Mouse (Mus musculus) macrophage (primary cell): Measurements from ENCODE around the gene Hs3st6. TPM values are rescaled to one million over a fixed set of nuclear protein-coding genes. Genes with fewer than 3 reads are reported as not detected.
"Not testable (repeated sequence)": the region's sequence is repeated elsewhere in the genome, so short reads cannot be mapped to it uniquely, and the experiment has no call there.

Experiments used
- H3K27ac ChIP-seq: fragments of 350-480 bp; formaldehyde crosslinking; 2 replicates; pipeline ENCODE4 v1.9.0; 2021
- H3K36me3 ChIP-seq: fragments of 350-480 bp; formaldehyde crosslinking; 2 replicates; pipeline ENCODE4 v1.9.0; 2021; ENCODE audit errors: inconsistent target
- H3K4me3 ChIP-seq: fragments of 350-480 bp; formaldehyde crosslinking; 2 replicates; pipeline ENCODE4 v1.9.0; 2021; ENCODE audit errors: inconsistent target
- H3K79me2 ChIP-seq: fragments of 350-480 bp; formaldehyde crosslinking; 2 replicates; pipeline ENCODE4 v1.9.0; 2021; ENCODE audit errors: inconsistent target
- WGBS: methylation state at CpG from one replicate; pipeline ENCODE4 v1.1.7; 2026; ENCODE audit warnings: inconsistent platforms; ENCODE audit not compliant: missing documents; 5-methylcytosine and 5-hydroxymethylcytosine counted together
- polyA plus RNA-seq: library from polyadenylated mRNA; stranded (reverse); fragments of 250-400 nt; gene quantifications from 3 replicates; pipeline ENCODE4 v1.2.4, GENCODE M21; 2018; ENCODE audit warnings: inconsistent platforms
- total RNA-seq, 78 experiments: library from RNA; depleted of rRNA; stranded (reverse); fragments of 250-400 nt; gene quantifications; 1 replicate in 9 of 78; 2 replicates in 24 of 78; 3 replicates in 43 of 78; 4 replicates in 2 of 78; pipeline ENCODE4 v1.2.4; 2018; ENCODE audit warnings: inconsistent platforms in 56 of 78

Gene Hs3st6
- total RNA-seq (2018; cell fraction: chromatin; rRNA removed): under 1 TPM in 1 of 26 experiments, not detected in 25; 0.80 TPM
- under 1 TPM in 1 of 26 experiments, not detected in 25; 0.10 TPM for total RNA-seq (2018; cell fraction: cytosol; rRNA removed)
- total RNA-seq (2018; cell fraction: nucleus; rRNA removed): not detected
- not detected in 3 replicates for polyA plus RNA-seq

DNA sequence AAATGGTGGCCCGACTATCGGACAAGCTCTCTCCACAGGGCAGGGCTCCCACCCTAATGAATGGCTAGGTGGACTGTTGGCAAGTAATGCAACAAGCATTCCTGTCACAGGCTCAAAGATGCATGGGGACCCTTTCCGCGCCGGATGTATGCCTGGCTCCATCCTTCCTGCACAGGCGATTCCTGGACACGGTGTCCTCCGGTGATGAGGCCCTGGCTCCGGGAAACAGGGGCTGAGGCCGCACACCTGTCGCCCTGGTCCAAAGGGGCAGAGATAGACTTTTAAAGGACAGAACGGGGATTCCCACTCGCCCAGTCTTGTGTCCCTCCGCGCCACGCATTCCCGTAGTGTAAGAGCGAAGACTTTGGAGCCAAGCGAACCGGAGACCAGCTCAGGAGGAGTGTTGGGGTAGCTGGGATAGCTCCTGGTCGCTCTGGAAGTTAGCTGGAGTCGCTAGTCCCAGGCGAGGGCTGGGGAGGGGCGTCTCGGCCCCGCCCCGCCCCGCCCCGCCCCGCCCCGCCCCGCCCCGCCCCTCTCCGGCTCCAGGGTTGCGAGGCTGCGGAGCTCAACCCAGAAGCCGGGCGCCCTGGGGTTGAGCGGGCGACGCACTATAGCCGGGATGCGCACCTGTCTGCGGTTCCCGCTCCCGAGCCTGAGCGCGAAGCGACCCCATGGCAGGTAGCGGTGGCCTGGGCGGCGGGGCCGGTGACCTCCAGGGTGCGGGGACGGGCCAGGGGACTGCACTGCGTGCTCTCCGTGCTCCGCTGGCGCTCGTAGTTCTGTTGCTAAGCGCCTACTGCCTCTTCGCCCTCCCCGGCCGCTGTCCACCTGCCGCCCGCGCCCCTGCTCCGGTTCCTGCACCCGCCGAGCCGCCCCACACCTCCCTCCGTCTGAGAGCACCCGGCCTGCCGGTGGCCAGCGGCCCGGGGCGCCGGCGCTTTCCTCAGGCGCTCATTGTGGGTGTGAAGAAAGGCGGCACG lies at the start of gene Hs3st6:
TSS of gene Hs3st6 (plus strand) at position 574 of the 980 bp plus-strand sequence.
- Histone ChIP-seq H3K79me2 (no peaks in the 10 kb centered on the region), H3K4me3 (no peak within 1 kb of the TSS; the same call in 1 of the 2 replicates), H3K27ac (no peak within 1 kb of the TSS), H3K36me3 (no peaks in the 10 kb centered on the region)
- 2% methylated on average over 82 of the region's 82 CpGs for WGBS

DNA sequence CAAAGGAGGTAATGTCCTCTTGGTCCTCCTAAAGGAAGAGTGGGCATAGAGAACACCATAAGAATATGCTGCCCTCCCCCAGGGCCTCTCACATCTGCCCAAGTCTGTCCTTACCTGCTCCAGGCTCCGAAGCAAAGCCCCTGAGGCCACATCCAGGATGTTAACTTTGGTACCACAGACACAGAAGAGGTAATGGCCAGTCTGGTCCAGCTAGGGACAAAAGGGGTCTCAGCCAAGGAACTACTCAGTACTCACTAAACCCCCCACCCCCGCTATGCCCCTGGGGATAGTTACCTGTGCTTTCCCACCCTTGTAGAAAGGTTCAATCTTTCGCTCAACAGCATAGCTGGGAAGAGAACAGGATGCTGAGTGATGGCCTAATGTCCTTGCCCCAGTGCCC lies 47.0 kb upstream of the Hs3st6 start:
- Histone ChIP-seq H3K79me2 (peaks cover 17% of the 10 kb centered on the region; the same call in 1 of the 2 replicates), H3K4me3 (no peak overlapping the region), H3K27ac (no peak overlapping the region), H3K36me3 (peaks cover 25% of the 10 kb centered on the region; the same call in 1 of the 2 replicates)
- WGBS: 88% methylated on average over 3 of the region's 3 CpGs

DNA sequence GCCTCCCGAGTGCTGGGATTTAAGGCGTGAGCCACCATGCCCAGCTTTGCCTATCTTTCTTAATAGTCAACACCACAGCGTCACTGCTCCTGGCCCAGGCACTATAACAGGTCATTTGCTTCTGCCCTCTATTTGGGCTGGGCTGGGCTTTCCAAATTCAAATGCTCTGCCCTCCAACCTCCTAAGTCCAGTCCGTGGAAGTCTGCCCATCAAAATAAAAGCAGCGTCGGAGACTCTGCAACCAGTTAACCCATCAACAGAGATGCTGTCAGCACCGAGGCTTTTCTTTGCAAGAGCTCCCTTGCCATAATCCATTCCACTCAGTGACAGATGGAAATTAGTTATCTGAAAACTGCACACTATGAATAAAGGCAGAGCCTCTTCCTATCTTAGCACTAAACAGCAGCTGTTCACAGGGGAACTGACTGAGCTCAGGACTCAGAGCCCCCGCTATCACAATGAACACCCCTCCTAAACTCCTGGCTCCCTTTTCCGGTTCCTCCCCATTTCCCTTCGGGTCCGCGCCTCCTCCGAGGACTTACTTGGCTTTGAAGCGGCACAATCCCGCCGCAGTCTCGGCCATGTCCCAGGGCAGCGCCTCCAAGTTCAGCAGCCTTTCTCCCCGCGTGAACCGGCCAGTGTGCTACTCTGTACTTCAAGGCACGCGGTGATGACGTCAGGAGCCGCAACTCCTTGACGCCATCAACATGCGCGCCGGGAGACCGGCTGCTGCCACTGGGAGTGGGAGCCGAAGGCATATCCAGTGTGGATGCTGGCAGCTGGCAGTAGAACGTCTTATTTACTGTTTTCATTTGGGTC lies 45.6 kb upstream of the Hs3st6 start, which contains the start of gene Tbl3:
TSS of gene Tbl3 (minus strand) at position 679 of the 819 bp plus-strand sequence.
- Histone ChIP-seq H3K4me3 (peak within 1 kb of the TSS; percentile 91), H3K36me3 (peaks cover 12% of the 10 kb centered on the region; the same call in 1 of the 2 replicates), H3K79me2 (peaks cover 17% of the 10 kb centered on the region; the same call in 1 of the 2 replicates), H3K27ac (peak within 1 kb of the TSS; percentile 51)
- WGBS: 3% methylated on average over 32 of the region's 32 CpGs

DNA sequence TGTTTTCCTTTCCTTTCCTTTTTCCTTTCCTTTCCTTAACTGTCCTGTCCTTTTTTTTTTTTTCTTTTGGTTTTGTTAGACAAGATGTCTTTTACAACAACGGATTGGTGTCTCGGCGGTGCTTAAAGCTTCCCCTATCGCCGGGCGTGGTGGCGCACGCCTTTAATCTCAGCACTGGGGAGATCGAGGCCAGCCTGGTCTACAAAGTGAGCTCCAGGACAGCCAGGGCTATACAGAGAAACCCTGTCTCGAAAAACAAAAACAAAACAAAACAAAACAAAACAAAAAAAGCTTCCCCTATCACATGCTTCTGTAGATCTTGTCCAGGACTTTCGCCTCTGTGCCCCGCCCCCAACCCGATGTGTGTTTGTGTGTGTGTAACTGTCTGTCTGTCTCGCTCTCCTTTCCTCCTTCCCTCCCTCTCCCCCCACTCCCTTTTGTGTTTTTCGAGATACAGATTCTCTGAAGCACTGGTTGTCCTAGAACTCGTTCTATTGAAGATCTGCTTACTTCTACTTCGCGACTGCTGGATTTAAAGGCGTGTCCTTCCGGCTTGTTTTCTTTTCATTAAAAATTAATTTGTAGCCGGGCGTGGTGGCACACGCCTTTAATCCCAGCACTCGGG lies 44.9 kb upstream of the Hs3st6 start:
- Histone ChIP-seq H3K27ac (peak overlapping the region; percentile 51), H3K4me3 (peak overlapping the region; percentile 91), H3K36me3 (peaks cover 10% of the 10 kb centered on the region; the same call in 1 of the 2 replicates), H3K79me2 (peaks cover 17% of the 10 kb centered on the region; the same call in 1 of the 2 replicates)
- WGBS: 3% methylated on average over 23 of the region's 24 CpGs

DNA sequence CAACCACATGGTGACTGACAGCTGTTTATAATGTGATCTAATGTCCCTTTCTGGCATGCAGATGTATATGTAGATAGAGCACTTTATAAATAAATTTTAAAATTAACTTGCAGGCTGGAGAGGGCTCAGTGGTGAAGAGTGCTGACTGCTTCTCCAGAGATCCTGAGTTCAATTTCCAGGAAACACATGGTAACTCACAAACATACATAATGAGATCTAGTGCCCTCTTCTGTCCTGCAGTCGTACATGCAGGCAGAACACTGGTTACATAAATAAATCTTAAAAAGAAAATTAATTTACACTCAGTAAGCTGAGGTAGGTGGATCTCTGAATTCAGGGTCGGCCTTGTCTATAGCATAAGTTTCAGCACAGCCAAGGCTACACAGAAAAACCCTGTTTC lies 44.1 kb upstream of the Hs3st6 start:
- peak overlapping the region; percentile 91 for H3K4me3 ChIP-seq
- WGBS: 23% methylated on average over 2 of the region's 2 CpGs
- peaks cover 10% of the 10 kb centered on the region; the same call in 1 of the 2 replicates for H3K36me3 ChIP-seq
- peak overlapping the region; percentile 51; the same call in 1 of the 2 replicates for H3K27ac ChIP-seq
- peaks cover 17% of the 10 kb centered on the region; the same call in 1 of the 2 replicates for H3K79me2 ChIP-seq

DNA sequence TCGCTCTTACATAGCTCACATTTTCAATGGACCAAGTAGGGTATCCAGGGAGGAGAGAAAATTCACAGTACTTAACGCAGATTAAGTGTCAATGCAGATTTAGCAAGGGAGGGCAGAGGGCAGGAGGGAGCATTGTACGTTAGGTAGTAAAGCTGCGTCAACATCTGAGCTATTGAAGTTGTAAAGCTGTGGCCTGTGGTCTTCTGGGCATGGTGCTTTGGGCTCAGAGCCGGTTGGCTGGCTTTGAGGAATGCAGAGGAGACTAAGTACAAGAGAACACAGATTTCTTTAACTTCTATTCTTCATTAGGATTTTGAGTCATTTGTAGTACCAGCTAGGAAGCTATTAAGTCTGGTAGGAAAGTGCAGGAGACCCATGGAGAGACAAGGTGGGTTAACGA lies 37.2 kb upstream of the Hs3st6 start:
- Histone ChIP-seq H3K36me3 (no peaks in the 10 kb centered on the region), H3K4me3 (no peak overlapping the region), H3K27ac (no peak overlapping the region), H3K79me2 (peaks cover 14% of the 10 kb centered on the region)
- 93% methylated on average over 6 of the region's 6 CpGs for WGBS

DNA sequence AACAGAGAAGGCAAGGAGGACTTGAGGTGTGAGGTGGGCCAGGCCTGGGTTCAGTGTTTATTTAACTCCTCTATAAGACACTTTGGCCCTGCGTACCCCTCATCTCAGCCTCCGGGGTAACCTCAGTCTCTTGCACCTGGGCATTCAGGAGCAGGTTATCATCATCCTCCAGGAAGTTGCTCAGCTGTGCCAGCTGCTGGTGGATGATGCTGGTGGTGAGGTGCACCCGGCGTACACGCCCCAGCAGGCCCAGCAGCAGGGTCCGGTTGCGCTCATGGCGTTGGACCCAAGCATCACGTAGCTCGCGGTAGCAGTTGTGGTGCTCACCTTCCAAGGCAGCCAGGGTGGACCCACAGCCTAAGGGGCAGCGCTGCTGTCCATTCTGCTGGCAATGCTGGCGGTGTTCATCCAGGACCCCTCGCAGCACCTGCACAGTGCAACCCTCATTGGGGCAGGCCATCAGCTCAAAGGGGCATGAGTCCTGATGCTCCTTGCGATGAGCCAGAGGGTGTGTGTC lies 36.6 kb upstream of the Hs3st6 start:
- H3K79me2 ChIP-seq: peaks cover 20% of the 10 kb centered on the region
- peaks cover 1% of the 10 kb centered on the region; the same call in 1 of the 2 replicates for H3K36me3 ChIP-seq
- H3K27ac ChIP-seq: no peak overlapping the region
- no peak overlapping the region for H3K4me3 ChIP-seq
- 96% methylated on average over 11 of the region's 15 CpGs for WGBS

DNA sequence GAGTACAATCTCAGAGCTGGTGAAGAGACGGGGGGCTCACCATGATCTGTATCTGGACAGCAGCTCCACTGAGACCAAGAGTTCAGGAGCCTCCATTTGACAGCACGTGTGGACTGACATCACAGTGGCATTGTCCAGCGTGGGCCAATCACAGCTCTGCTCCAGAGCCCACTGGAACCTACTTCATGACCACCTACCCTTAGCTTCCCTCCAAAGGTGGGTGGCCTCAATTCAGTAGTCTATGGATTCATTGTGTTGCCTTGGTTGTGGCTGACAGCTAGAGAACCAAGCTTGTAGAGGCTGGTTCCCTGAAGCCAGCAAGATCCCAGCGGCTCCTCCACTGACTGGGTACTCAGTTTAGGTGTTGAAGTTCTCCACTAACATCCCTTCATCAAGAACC lies 34.8 kb upstream of the Hs3st6 start, which contains the start of the genes Rnf151 and Rps2:
TSS of gene Rnf151 (minus strand) at position 121 of the 400 bp plus-strand sequence.
TSS of gene Rps2 (plus strand) at position 174 of the 400 bp plus-strand sequence.
- H3K4me3 ChIP-seq: peak within 1 kb of the TSS; percentile 68
- no peak within 1 kb of the TSS for H3K27ac ChIP-seq
- H3K36me3 ChIP-seq: peaks cover 5% of the 10 kb centered on the region; the same call in 1 of the 2 replicates
- peaks cover 37% of the 10 kb centered on the region for H3K79me2 ChIP-seq
- 93% methylated on average over 4 of the region's 4 CpGs for WGBS

DNA sequence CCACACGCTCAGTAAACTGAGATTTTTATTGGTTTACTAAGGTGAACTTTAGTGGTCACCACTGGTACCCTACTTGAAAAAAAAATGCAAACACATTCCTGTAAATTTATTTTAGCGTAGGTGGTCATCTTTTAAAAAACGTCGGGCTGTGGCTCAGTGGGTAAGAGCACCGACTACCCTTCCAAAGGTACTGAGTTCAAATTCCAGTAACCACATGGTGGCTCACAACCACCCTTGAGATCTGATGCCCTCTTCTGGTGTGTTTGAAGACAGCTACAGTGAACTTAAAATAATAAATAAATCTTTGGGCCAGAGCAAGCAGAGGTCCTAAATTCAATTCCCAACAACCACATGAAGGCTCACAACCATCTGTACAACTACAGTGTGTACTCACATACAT lies 33.9 kb upstream of the Hs3st6 start:
- H3K36me3 ChIP-seq: not testable (repeated sequence)
- peaks cover 47% of the 10 kb centered on the region for H3K79me2 ChIP-seq
- peak overlapping the region; percentile 46 for H3K27ac ChIP-seq
- peak overlapping the region; percentile 68 for H3K4me3 ChIP-seq
- WGBS: 83% methylated on average over 5 of the region's 5 CpGs

DNA sequence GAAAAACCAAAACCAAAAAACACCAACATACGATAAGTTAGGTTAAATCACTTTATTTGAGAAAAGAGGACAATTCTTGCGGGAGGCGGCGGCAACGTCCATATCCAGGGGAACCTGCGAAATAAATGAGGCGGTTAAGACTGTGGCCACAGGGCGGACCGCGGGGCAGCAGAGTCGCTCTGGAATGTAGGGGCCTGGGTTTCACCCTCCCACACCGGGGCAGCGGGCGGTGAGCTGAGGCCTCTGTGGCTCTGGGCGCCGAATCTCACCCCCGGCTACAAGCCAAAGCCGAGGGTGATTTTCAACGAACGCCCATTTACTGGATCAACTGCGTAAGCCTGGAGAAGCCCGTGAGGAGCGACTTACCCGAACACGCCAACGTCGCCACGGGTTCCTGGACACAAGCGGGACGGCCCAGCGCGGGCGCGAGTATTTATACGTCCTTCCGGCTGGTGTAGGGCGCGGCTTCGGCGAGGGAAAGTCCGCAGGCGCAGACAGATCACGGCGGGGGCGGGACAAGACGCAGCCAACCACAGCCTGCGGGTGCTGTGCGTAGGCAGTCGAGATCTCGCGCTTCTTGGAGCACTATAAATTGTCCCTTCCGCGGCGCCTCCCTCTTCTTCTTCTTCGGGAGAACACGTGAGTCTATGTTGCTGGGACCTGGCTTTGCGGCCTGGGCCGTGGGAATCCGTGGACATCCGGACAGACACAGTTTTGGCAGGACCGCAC lies 33.1 kb upstream of the Hs3st6 start:
- H3K27ac ChIP-seq: peak overlapping the region; percentile 46
- H3K4me3 ChIP-seq: peak overlapping the region; percentile 68
- peaks cover 49% of the 10 kb centered on the region for H3K79me2 ChIP-seq
- WGBS: under 1% methylated on average over 59 of the region's 61 CpGs
- peaks cover 5% of the 10 kb centered on the region; the same call in 1 of the 2 replicates for H3K36me3 ChIP-seq

DNA sequence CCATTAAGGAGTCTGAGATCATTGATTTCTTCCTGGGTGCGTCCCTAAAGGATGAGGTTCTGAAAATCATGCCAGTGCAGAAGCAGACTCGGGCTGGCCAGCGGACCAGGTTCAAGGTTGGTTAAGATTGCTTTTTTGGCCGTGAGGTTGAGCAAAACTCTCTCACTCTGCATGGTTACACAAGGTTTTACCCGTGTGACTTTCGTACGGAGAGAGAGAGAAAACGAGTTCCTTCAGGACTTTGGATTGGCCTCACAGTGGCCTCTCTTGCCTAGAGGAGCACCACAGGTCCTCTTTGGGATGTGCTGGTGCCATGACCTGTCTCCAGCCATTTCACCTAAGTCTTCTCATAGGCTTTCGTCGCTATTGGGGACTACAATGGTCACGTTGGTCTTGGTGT lies 32.2 kb upstream of the Hs3st6 start:
- H3K4me3 ChIP-seq: peak overlapping the region; percentile 68
- H3K79me2 ChIP-seq: peaks cover 49% of the 10 kb centered on the region
- H3K36me3 ChIP-seq: not testable (repeated sequence)
- 0 out of 2 replicates have a peak overlapping the region, but pooled peaks have one; percentile 12 for H3K27ac ChIP-seq
- WGBS: 5% methylated on average over 10 of the region's 11 CpGs

DNA sequence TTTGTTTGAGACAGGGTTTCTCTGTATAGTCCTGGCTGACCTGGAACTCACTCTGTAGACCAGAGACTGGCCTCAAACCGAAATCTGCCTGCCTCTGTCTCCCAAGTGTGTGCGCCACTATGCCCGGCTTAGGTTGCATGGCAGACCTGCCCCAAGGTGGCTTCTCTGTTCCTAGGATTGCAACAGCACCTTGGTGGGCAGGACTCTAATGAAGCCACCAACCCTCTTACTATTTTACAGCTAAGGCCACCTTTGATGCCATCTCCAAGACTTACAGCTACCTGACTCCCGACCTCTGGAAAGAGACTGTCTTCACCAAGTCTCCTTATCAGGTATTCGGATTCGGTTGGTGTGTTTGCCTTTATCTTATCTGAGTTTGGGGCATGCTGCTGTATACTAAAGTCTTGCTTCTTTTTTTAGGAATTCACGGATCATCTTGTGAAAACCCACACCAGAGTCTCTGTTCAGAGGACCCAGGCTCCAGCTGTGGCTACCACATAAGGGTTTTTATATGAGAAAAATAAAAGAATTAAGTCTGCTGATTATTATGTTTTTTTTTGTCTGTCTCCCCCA lies 31.3 kb upstream of the Hs3st6 start:
- WGBS: 76% methylated on average over 7 of the region's 7 CpGs
- not testable (repeated sequence) for H3K27ac ChIP-seq, H3K36me3 ChIP-seq
- H3K79me2 ChIP-seq: peaks cover 49% of the 10 kb centered on the region
- peak overlapping the region; percentile 68; the same call in 1 of the 2 replicates for H3K4me3 ChIP-seq
